Mouse (Mus musculus) forebrain, embryonic 15.5 days (tissue): ENCODE results near the gene Rhox3h. TPM values are rescaled to one million over a fixed set of nuclear protein-coding genes. Genes with fewer than 3 reads are reported as not detected.
"Not testable (repeated sequence)": the region's sequence is repeated elsewhere in the genome, so short reads cannot be mapped to it uniquely, and the experiment has no call there.

Source experiments
- ATAC-seq: fragments of 200-750 bp; cut with Nextera tagmentation; replicated peaks from 2 replicates; pipeline ENCODE4 v1.8.0; 2017; ENCODE audit warnings: mild to moderate bottlenecking, moderate TSS enrichment, moderate library complexity
- H3K27ac ChIP-seq: fragments of 300-500 bp; sonication (generic); replicated peaks from 2 replicates; pipeline ENCODE4 v1.5.1; 2015; ENCODE audit warnings: mild to moderate bottlenecking, inconsistent platforms
- H3K27me3 ChIP-seq: fragments of 300-500 bp; sonication (generic); 2 replicates; pipeline ENCODE4 v1.6.1; 2015; ENCODE audit warnings: inconsistent platforms
- H3K36me3 ChIP-seq: fragments of 300-500 bp; sonication (generic); 2 replicates; pipeline ENCODE4 v1.6.1; 2015; ENCODE audit warnings: mild to moderate bottlenecking, inconsistent platforms
- H3K4me1 ChIP-seq: fragments of 300-500 bp; sonication (generic); 2 replicates; pipeline ENCODE4 v1.6.1; 2015; ENCODE audit warnings: inconsistent platforms
- H3K4me2 ChIP-seq: fragments of 300-500 bp; sonication (generic); replicated peaks from 2 replicates; pipeline ENCODE4 v1.6.1; 2015; ENCODE audit warnings: mild to moderate bottlenecking, inconsistent platforms
- H3K4me3 ChIP-seq: fragments of 300-500 bp; sonication (generic); 2 replicates; pipeline ENCODE4 v1.5.1; 2015; ENCODE audit warnings: mild to moderate bottlenecking, inconsistent platforms
- H3K9ac ChIP-seq: fragments of 300-500 bp; sonication (generic); replicated peaks from 2 replicates; pipeline ENCODE4 v1.6.1; 2015; ENCODE audit warnings: mild to moderate bottlenecking, inconsistent platforms
- H3K9me3 ChIP-seq: fragments of 300-500 bp; sonication (generic); 2 replicates; pipeline ENCODE4 v1.6.1; 2016; ENCODE audit warnings: inconsistent platforms
- WGBS: fragments of 180-500 bp; shearing (Covaris S2); methylation state at CpG from one replicate; pipeline ENCODE4 v1.1.7; 2015; ENCODE audit warnings: mixed read lengths; 5-methylcytosine and 5-hydroxymethylcytosine counted together
- polyA plus RNA-seq: library from polyadenylated mRNA; unstranded; fragments of >200 nt; fragmentation: Nextera tagmentation; extraction: Ambion mirVana; gene quantifications from 2 replicates; pipeline ENCODE4 v1.2.1, GENCODE M21; 2015

The Rhox3h gene
- polyA plus RNA-seq: not detected in 2 replicates

DNA sequence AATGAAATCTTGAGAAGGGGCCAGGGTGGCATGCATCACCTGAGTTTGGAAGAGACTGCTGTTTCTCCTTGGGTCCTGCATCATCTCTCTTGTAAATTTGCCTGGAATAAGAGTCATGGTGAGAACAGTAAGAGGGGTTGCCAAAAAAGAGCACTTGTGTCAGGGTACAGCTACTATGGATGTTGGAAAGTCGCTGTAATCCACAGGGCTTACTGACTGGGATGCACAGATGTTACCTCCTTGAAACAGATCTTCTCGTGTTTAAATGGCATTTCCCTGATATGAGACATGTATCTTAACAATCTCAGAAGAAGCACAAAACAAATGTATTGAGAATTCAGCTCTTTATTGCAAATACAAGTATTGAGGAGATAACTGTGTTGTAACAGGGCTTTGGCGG is at the start of gene Rhox3h:
Gene Rhox3h (minus strand): TSS at position 101 of the 400 bp plus-strand sequence.
- not testable (repeated sequence) for H3K4me2 ChIP-seq, H3K27me3 ChIP-seq, H3K36me3 ChIP-seq, ATAC-seq, H3K4me3 ChIP-seq, H3K27ac ChIP-seq, H3K9me3 ChIP-seq, H3K9ac ChIP-seq, H3K4me1 ChIP-seq
- 94% methylated on average over 1 of the region's 3 CpGs for WGBS

- WGBS: 80% methylated on average over 3 of the region's 3 CpGs
- Histone ChIP-seq H3K4me2 (no peak overlapping the region), H3K27me3 (no peaks in the 10 kb centered on the region), H3K4me3 (no peak overlapping the region), H3K36me3 (no peaks in the 10 kb centered on the region), H3K9ac (no peak overlapping the region), H3K9me3 (no peaks in the 10 kb centered on the region), H3K27ac (no peak overlapping the region), H3K4me1 (no peaks in the 10 kb centered on the region)
- ATAC-seq: no peak
Measured at GRCm38 (mm10) chrX:37701821-37702387, 33.3 kb upstream of the Rhox3h start.

DNA sequence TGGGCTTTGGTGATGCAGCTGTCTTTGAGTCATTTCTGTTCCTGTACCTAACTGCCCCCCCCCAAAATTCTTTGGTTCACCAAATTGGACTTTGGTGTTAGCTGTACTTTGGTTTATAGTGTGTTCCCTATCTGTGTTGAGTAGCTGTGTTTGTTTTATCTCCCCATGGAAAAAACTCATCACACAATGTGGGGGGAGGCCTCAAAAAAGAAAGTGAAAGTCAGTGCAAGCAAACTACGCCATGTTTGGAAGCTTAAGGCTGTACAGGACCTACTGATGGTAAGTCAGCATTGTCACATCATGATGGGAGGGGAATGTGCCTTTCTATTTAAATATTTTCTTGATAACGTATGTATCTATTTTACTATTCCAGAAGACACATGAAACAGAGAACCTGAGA is 23.7 kb upstream of the Rhox3h start:
- no peaks in the 10 kb centered on the region for H3K9me3 ChIP-seq
- H3K4me1 ChIP-seq: no peaks in the 10 kb centered on the region
- H3K27ac ChIP-seq: no peak overlapping the region
- H3K9ac ChIP-seq: no peak overlapping the region
- H3K4me3 ChIP-seq: no peak overlapping the region
- 80% methylated on average over 2 of the region's 2 CpGs for WGBS
- no peak overlapping the region for H3K4me2 ChIP-seq
- no peaks in the 10 kb centered on the region for H3K27me3 ChIP-seq
- H3K36me3 ChIP-seq: no peaks in the 10 kb centered on the region
- ATAC-seq: no peak

DNA sequence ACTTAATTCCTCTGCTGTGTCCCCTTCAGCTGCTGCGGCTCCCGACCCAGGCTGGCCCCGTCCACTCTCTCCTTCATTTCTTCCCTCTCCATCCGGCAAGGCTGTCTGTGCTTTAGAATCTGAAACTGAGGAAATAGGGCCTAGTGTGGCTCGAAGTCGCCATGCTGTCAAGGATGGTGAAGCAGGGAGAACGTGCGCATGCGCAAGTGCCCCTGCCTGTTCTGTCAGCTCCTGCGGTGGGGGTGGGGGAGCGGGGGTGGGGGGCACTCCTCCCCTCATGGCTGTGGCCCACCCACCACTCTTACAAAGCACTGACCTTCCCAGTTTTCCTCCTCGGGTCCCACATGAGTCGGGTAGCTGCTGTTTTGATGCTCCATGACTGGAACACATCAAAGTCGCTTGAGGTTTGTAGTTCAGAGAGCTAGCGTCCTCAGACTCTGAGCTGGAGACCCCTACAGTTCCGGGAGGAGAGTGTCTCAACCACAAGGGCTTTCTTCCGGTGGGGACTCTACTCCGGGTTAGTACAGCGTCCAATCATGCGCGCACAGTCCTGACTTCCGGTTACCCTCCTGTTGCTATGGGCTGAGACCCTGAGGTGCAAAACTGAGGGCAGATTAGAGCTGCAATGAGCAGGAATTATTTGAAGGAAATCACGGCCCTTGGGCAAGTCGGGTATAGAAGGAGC is 14.6 kb upstream of the Rhox3h start:
- Histone ChIP-seq H3K9me3 (no peaks in the 10 kb centered on the region), H3K4me3 (no peak overlapping the region), H3K9ac (no peak overlapping the region), H3K27ac (no peak overlapping the region), H3K4me1 (no peaks in the 10 kb centered on the region), H3K36me3 (no peaks in the 10 kb centered on the region), H3K4me2 (no peak overlapping the region), H3K27me3 (no peaks in the 10 kb centered on the region)
- WGBS: 87% methylated on average over 24 of the region's 24 CpGs
- no peak for ATAC-seq

- H3K27ac ChIP-seq, H3K9ac ChIP-seq, ATAC-seq, H3K4me1 ChIP-seq, H3K27me3 ChIP-seq, H3K4me2 ChIP-seq, H3K4me3 ChIP-seq, H3K36me3 ChIP-seq, H3K9me3 ChIP-seq: not testable (repeated sequence)
- WGBS: 87% methylated on average over 8 of the region's 8 CpGs
Measured at GRCm38 (mm10) chrX:37673177-37673576, 4.6 kb upstream of the Rhox3h start, which contains the start of gene Rhox2h. Gene Rhox2h, minus strand, starts transcription at chrX:37673277.

DNA sequence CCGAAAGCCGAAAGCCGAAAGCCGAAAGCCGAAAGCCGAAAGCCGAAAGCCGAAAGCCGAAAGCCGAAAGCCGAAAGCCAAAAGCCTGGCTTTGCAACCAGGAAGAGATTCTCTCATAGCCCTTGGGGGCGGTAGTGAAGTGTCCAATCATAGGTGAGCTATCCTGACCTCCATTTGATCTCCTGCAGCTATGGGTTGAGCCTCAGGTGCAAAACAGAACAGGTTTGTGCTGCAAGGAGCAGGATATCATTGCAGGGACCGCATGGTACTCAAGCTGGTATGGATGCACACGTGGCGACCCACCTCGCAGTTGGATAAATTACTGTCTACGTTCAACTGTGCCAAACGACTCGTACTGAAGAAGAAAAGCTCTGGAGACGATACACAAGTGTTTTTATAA is 17.3 kb downstream of the Rhox3h start, which contains the start of gene Rhox4g:
Gene Rhox4g (minus strand): TSS at position 101 of the 400 bp plus-strand sequence.
- not testable (repeated sequence) for ATAC-seq, H3K27me3 ChIP-seq, H3K4me3 ChIP-seq, H3K4me1 ChIP-seq, H3K9me3 ChIP-seq, H3K9ac ChIP-seq, H3K4me2 ChIP-seq, H3K36me3 ChIP-seq, H3K27ac ChIP-seq
- 89% methylated on average over 16 of the region's 20 CpGs for WGBS

GRCm38 (mm10) chrX:37643370-37643769 is 25.2 kb downstream of the Rhox3h start, which contains the start of gene Rhox2g:
Gene Rhox2g, minus strand, starts transcription at chrX:37643470.
- not testable (repeated sequence) for H3K9me3 ChIP-seq, H3K4me2 ChIP-seq, H3K4me1 ChIP-seq, H3K36me3 ChIP-seq, H3K4me3 ChIP-seq, H3K9ac ChIP-seq, H3K27ac ChIP-seq, H3K27me3 ChIP-seq, ATAC-seq
- WGBS: 90% methylated on average over 6 of the region's 6 CpGs

- H3K27me3 ChIP-seq, H3K4me1 ChIP-seq, H3K36me3 ChIP-seq, H3K9me3 ChIP-seq, H3K4me3 ChIP-seq, H3K9ac ChIP-seq, ATAC-seq, H3K4me2 ChIP-seq, H3K27ac ChIP-seq: not testable (repeated sequence)
- WGBS: 82% methylated on average over 2 of the region's 2 CpGs
Measured at GRCm38 (mm10) chrX:37628512-37628911, 40.1 kb downstream of the Rhox3h start, which contains the start of gene Rhox3g. Gene Rhox3g, minus strand, starts transcription at chrX:37628612.

Other genes with a start within 250 kb of the Rhox3h start
- gene Rhox4b, start 236.3 kb downstream of the Rhox3h start, polyA plus RNA-seq: not detected in 2 replicates
- gene Rhox2c, start 215.1 kb downstream of the Rhox3h start, polyA plus RNA-seq: not detected in 2 replicates
- not detected in 2 replicates for gene Rhox3c, start 210.2 kb downstream of the Rhox3h start, polyA plus RNA-seq
- not detected in 2 replicates for gene Rhox4c, start 188.4 kb downstream of the Rhox3h start, polyA plus RNA-seq
- not detected in 2 replicates for gene Rhox2d, start 175.3 kb downstream of the Rhox3h start, polyA plus RNA-seq
- not detected in 2 replicates for gene Rhox4d, start 154.4 kb downstream of the Rhox3h start, polyA plus RNA-seq
- not detected in 2 replicates for gene Rhox2e, start 138.3 kb downstream of the Rhox3h start, polyA plus RNA-seq
- gene Rhox3e, start 126.7 kb downstream of the Rhox3h start, polyA plus RNA-seq: not detected in 2 replicates
- gene Rhox4e, start 111.4 kb downstream of the Rhox3h start, polyA plus RNA-seq: not detected in 2 replicates
- not detected in 2 replicates for gene Rhox2f, start 97.4 kb downstream of the Rhox3h start, polyA plus RNA-seq
- gene Rhox3f, start 87.8 kb downstream of the Rhox3h start, polyA plus RNA-seq: not detected in 2 replicates
- not detected in 2 replicates for gene Rhox4f, start 61.1 kb downstream of the Rhox3h start, polyA plus RNA-seq
- not detected in 2 replicates for gene Rhox3g, start 40.2 kb downstream of the Rhox3h start, polyA plus RNA-seq
- not detected in 2 replicates for gene Rhox2g, start 25.3 kb downstream of the Rhox3h start, polyA plus RNA-seq
- gene Rhox4g, start 17.4 kb downstream of the Rhox3h start, polyA plus RNA-seq: not detected in 2 replicates
- gene Rhox2h, start 4.5 kb upstream of the Rhox3h start, polyA plus RNA-seq: not detected in 2 replicates
- not detected in 2 replicates for gene Rhox5, start 136.1 kb upstream of the Rhox3h start, polyA plus RNA-seq
- gene Rhox6, start 158.1 kb upstream of the Rhox3h start, polyA plus RNA-seq: not detected in 2 replicates
- not detected in 2 replicates for gene Rhox7a, start 162.9 kb upstream of the Rhox3h start, polyA plus RNA-seq
- not detected in 2 replicates for gene Rhox8, start 210.2 kb upstream of the Rhox3h start, polyA plus RNA-seq
- not detected in 2 replicates for gene Rhox7b, start 228.5 kb upstream of the Rhox3h start, polyA plus RNA-seq
- gene Rhox9, start 233.0 kb upstream of the Rhox3h start, polyA plus RNA-seq: not detected in 2 replicates